Mouse (Mus musculus) hindbrain, postnatal 0 days (tissue): ENCODE measurements around the gene Tmem104. TPM values are rescaled to one million over a fixed set of nuclear protein-coding genes. Genes with fewer than 3 reads are reported as not detected.
A peak's percentile ranks its signal among the peaks of the same experiment; 100 is the strongest.

Source experiments
- ATAC-seq: fragments of 200-750 bp; cut with Nextera tagmentation; 2 replicates; pipeline ENCODE4 v1.8.0; 2017; ENCODE audit warnings: mild to moderate bottlenecking, moderate TSS enrichment, moderate library complexity
- DNase-seq: peaks from one replicate; pipeline ENCODE4 v3.0.0-alpha.2; 2015; ENCODE audit warnings: low spot score
- H3K27ac ChIP-seq: fragments of 300-500 bp; sonication (generic); 2 replicates; pipeline ENCODE4 v1.5.1; 2014; ENCODE audit warnings: mild to moderate bottlenecking
- H3K27me3 ChIP-seq: fragments of 300-500 bp; sonication (generic); 2 replicates; pipeline ENCODE4 v1.6.1; 2014; ENCODE audit warnings: low read length, mixed read lengths; ENCODE audit not compliant: insufficient read depth
- H3K36me3 ChIP-seq: fragments of 300-500 bp; sonication (generic); 2 replicates; pipeline ENCODE4 v1.6.1; 2014; ENCODE audit warnings: low read length, mixed read lengths; ENCODE audit not compliant: insufficient read depth
- H3K4me1 ChIP-seq: fragments of 300-500 bp; sonication (generic); 2 replicates; pipeline ENCODE4 v1.6.1; 2014; ENCODE audit warnings: antibody characterized with exemption, low read length, mixed read lengths; ENCODE audit not compliant: insufficient read depth
- H3K4me2 ChIP-seq: fragments of 300-500 bp; sonication (generic); 2 replicates; pipeline ENCODE4 v1.6.1; 2014; ENCODE audit warnings: low read depth, mild to moderate bottlenecking, low read length, moderate library complexity, mixed read lengths
- H3K4me3 ChIP-seq: fragments of 300-500 bp; sonication (generic); 2 replicates; pipeline ENCODE4 v1.5.1; 2014; ENCODE audit warnings: low read length
- H3K9ac ChIP-seq: fragments of 300-500 bp; sonication (generic); replicated peaks from 2 replicates; pipeline ENCODE4 v1.6.1; 2014; ENCODE audit warnings: mild to moderate bottlenecking, low read length, moderate library complexity, mixed read lengths
- H3K9me3 ChIP-seq: fragments of 300-500 bp; sonication (generic); 2 replicates; pipeline ENCODE4 v1.6.1; 2016; ENCODE audit warnings: low read length, mixed read lengths
- CTCF ChIP-seq: IDR thresholded peaks from 2 replicates; pipeline ENCODE4 v1.5.1; 2016; ENCODE audit warnings: antibody characterized with exemption, control low read depth, low read depth
- WGBS: fragments of 180-500 bp; shearing (Covaris S2); extraction: QIAGEN DNeasy Blood & Tissue Kit; methylation state at CpG from one replicate; pipeline ENCODE4 v1.1.7; 2014; 5-methylcytosine and 5-hydroxymethylcytosine counted together
- polyA plus RNA-seq: library from polyadenylated mRNA; unstranded; fragments of >200 nt; fragmentation: Nextera tagmentation; extraction: Ambion mirVana; gene quantifications from 2 replicates; pipeline ENCODE4 v1.2.1, GENCODE M21; 2015
- total RNA-seq: library from RNA; depleted of rRNA; stranded (reverse); fragments of >200 nt; gene quantifications from 2 replicates; pipeline ENCODE4 v1.2.3, GENCODE M21; 2014

Tmem104 gene
- total and polyA plus RNA-seq, 2 experiments from 2014 or later: 11.1 to 13.5 TPM

DNA sequence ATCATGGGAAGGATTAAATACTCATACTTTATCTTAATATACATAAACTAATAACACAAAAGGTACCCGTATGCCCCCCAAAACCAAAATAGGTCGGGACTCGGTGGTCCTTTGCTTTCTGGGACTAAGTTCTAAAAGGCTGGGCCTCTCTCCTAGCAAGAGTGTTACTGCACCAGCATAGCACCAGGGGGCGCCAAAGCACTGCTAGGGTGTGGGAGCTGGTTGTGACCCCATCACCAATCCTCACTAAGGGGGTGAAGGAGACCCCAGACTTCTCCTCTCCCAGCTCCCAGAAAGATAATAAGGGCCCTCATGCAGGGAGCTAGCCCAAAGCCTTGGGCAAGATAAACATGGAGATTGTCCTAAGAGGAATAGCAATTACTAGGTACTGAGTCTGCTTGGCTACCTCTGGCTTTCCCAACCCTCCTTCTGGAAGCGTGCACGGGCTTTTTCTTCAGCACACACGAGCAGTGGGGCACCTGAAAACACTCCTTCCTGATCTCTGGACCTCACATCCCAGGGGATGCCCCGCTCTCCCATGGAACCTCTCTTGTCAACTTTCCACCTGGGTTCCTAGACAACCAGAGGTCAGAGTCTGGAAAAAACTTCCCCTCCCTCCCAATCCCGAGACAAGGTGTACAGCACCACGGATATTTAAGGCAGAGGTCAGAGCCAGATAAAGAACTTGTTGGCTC is 26.3 kb upstream of the Tmem104 start:
- Histone ChIP-seq H3K4me2 (no peak overlapping the region), H3K9me3 (no peaks in the 10 kb centered on the region), H3K4me3 (no peak overlapping the region), H3K36me3 (no peaks in the 10 kb centered on the region), H3K27ac (no peak overlapping the region), H3K9ac (no peak overlapping the region), H3K4me1 (peaks cover 5% of the 10 kb centered on the region; the same call in 1 of the 2 replicates), H3K27me3 (no peaks in the 10 kb centered on the region)
- ATAC-seq (no peak), DNase-seq (peak; percentile 80)
- WGBS: 28% methylated on average over 10 of the region's 10 CpGs
- peak; percentile 87 for TF ChIP-seq CTCF

GRCm38 (mm10) chr11:115161578-115162204 is 25.6 kb upstream of the Tmem104 start:
- Histone ChIP-seq H3K36me3 (no peaks in the 10 kb centered on the region), H3K27me3 (no peaks in the 10 kb centered on the region), H3K4me1 (peaks cover 8% of the 10 kb centered on the region; the same call in 1 of the 2 replicates), H3K9ac (no peak overlapping the region), H3K9me3 (no peaks in the 10 kb centered on the region), H3K4me3 (no peak overlapping the region), H3K4me2 (no peak overlapping the region), H3K27ac (no peak overlapping the region)
- no peak for DNase-seq
- no peak for TF ChIP-seq CTCF
- 71% methylated on average over 9 of the region's 9 CpGs for WGBS
- no peak for ATAC-seq

GRCm38 (mm10) chr11:115162205-115162601 is 25.1 kb upstream of the Tmem104 start:
- no peak for ATAC-seq
- peak overlapping the region; percentile 70; the same call in 1 of the 2 replicates for H3K27ac ChIP-seq
- no peaks in the 10 kb centered on the region for H3K36me3 ChIP-seq
- no peak overlapping the region for H3K4me3 ChIP-seq
- no peak for DNase-seq
- H3K4me2 ChIP-seq: peak overlapping the region; percentile 64; the same call in 1 of the 2 replicates
- WGBS: 29% methylated on average over 9 of the region's 9 CpGs
- no peaks in the 10 kb centered on the region for H3K9me3 ChIP-seq
- no peak overlapping the region for H3K9ac ChIP-seq
- H3K27me3 ChIP-seq: no peaks in the 10 kb centered on the region
- TF ChIP-seq CTCF: no peak
- peaks cover 8% of the 10 kb centered on the region; the same call in 1 of the 2 replicates for H3K4me1 ChIP-seq

GRCm38 (mm10) chr11:115162832-115163480 is 24.3 kb upstream of the Tmem104 start, which contains the start of gene Slc9a3r1:
Gene Slc9a3r1 (plus strand): TSS chr11:115163341.
- peak within 1 kb of the TSS; percentile 51 for H3K9ac ChIP-seq
- peak within 1 kb of the TSS; percentile 64 for H3K4me2 ChIP-seq
- no peaks in the 10 kb centered on the region for H3K36me3 ChIP-seq
- under 1% methylated on average over 46 of the region's 47 CpGs for WGBS
- H3K4me1 ChIP-seq: peaks cover 8% of the 10 kb centered on the region; the same call in 1 of the 2 replicates
- no peak for TF ChIP-seq CTCF
- ATAC-seq (peak; percentile 97), DNase-seq (peak; percentile 96)
- no peaks in the 10 kb centered on the region for H3K9me3 ChIP-seq
- H3K4me3 ChIP-seq: peak within 1 kb of the TSS; percentile 51
- H3K27me3 ChIP-seq: no peaks in the 10 kb centered on the region
- H3K27ac ChIP-seq: peak within 1 kb of the TSS; percentile 70

GRCm38 (mm10) chr11:115163568-115164150 is 23.6 kb upstream of the Tmem104 start:
- peak; percentile 63 for TF ChIP-seq CTCF
- H3K27ac ChIP-seq: peak overlapping the region; percentile 65
- under 1% methylated on average over 47 of the region's 47 CpGs for WGBS
- DNase-seq (peak; percentile 51), ATAC-seq (0 out of 2 replicates have a peak, but pooled peaks have one; percentile 5)
- no peaks in the 10 kb centered on the region for H3K36me3 ChIP-seq
- H3K4me3 ChIP-seq: peak overlapping the region; percentile 51
- H3K4me1 ChIP-seq: peaks cover 8% of the 10 kb centered on the region; the same call in 1 of the 2 replicates
- peak overlapping the region; percentile 64 for H3K4me2 ChIP-seq
- H3K9ac ChIP-seq: peak overlapping the region; percentile 51
- H3K9me3 ChIP-seq: no peaks in the 10 kb centered on the region
- H3K27me3 ChIP-seq: no peaks in the 10 kb centered on the region

- H3K4me3 ChIP-seq: peak overlapping the region; percentile 51
- peaks cover 8% of the 10 kb centered on the region; the same call in 1 of the 2 replicates for H3K4me1 ChIP-seq
- no peaks in the 10 kb centered on the region for H3K27me3 ChIP-seq
- H3K9ac ChIP-seq: peak overlapping the region; percentile 51
- no peak for DNase-seq
- no peaks in the 10 kb centered on the region for H3K36me3 ChIP-seq
- no peak for ATAC-seq
- H3K4me2 ChIP-seq: peak overlapping the region; percentile 64
- peak overlapping the region; percentile 65; the same call in 1 of the 2 replicates for H3K27ac ChIP-seq
- WGBS: under 1% methylated on average over 14 of the region's 14 CpGs
- no peak for TF ChIP-seq CTCF
- no peaks in the 10 kb centered on the region for H3K9me3 ChIP-seq
Observed at GRCm38 (mm10) chr11:115164341-115164975, 22.8 kb upstream of the Tmem104 start.
